Mouse (Mus musculus) testis, adult 2 months (tissue): ENCODE measurements around the gene Shf.

Experiments used
- CTCF ChIP-seq: fragments of 200-500 bp; IDR thresholded peaks from 2 replicates; pipeline ENCODE4 v1.5.1; 2012; ENCODE audit warnings: low read depth, mild to moderate bottlenecking, inconsistent platforms, low read length, moderate library complexity; ENCODE audit not compliant: control insufficient read depth, insufficient read depth, insufficient replicate concordance
- POLR2A ChIP-seq: fragments of 200-500 bp; IDR thresholded peaks from 2 replicates; pipeline ENCODE4 v1.6.1; 2012; ENCODE audit warnings: low read depth, mild to moderate bottlenecking, inconsistent platforms, low read length, moderate library complexity; ENCODE audit not compliant: control insufficient read depth

DNA sequence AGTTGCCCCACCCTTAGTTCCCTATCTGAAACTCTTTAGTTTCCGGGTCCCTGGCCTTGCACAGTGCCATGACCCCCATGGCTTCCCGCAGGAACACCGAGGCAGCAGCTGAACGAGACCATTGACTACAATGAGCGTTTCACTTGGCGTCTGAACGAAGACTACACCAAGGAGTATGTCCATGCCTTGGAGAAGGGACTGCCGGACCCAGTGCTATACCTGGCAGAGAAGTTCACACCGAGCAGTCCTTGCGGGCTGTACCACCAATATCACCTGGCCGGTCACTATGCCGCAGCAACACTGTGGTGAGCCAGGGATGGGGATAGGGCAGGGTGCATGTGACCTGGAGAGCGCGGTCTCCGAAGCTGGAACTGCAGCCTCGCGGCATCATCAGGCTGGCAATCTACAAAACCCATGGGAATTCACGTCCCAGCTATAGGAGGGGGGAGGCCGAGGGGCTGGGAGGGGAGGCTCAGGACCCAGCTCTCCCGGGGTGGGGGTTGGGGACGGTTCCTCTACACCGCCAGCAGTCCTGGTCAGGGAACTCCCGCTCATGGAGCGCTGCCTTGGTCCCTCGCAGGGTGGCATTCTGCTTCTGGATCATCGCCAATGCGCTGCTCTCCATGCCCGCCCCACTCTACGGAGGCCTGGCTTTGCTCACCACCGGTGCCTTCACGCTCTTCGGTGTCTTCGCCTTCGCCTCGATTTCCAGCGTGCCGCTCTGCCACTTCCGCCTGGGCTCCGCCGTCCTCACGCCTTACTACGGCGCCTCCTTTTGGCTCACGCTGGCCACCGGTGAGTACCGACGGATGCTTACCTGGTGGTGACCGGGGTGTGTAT is 67.7 kb downstream of the Shf start:
- TF ChIP-seq CTCF, result no peak
- TF ChIP-seq POLR2A, result no peak
